8 mouse cellular contexts compared by ENCODE assay signal in the genomic region with DNA sequence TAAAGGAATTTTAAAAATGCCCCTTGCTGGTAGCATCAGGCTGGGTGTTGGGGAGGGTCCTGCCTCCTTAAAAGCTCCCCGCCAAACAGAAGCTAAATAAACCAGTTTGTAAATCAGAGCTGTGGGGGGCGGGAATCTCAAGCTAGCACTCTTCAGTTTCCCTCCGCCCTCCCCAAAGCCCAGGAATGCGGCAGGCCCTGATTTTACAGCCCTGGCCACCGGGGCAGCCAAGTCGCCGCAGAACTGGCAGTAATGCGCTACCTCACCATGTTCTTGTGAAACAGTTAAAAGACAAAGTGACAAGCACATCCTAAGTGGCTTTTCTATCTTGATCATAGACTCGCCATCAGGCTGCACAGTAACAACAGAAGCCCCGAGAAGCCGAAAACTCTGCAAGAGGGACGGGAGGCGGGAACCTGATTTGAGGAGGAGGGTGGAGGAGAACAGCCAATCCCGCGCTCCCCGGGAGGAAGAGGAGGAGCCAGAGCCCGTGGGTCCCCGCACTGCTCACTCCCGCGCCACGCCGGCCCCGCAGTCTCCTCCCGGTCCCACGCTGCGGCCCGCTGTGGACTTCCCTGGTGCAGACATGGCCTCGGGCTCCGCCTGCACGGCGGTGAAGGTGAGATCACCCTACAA. TPM values are rescaled to one million over a fixed set of nuclear protein-coding genes. Genes with fewer than 3 reads are reported as not detected.
DNase-seq lines count a peak whose midpoint lies in the region; ATAC-seq and TF ChIP-seq lines count a peak whose summit lies in the region.

A gene (plus strand): TSS at position 217 of the 636 bp plus-strand sequence.

- peak within 1 kb of the TSS; percentile 74 for H3K27ac ChIP-seq in hindbrain, embryonic 13.5 days

- WGBS in hindbrain, embryonic 13.5 days, result under 1% methylated on average over 31 of the region's 31 CpGs

- in situ Hi-C loops in Patski (cut with MboI; ENCODE audit: low pct_unique_long_range_greater_than_20kb), result loop anchor here (25.0 kb wide), 1 partner anchor 375 kb away; a partner anchor contains a TSS

- no peak for DNase-seq in Patski (ENCODE audit: low read depth, low spot score)
- peak; percentile 78 for DNase-seq in cerebellum, adult 9-10 months
- peak; percentile 37 to 73 for DNase-seq in frontal cortex, postnatal 14 days (ENCODE audit: low spot score in 2 of 2)
- peak; percentile 73 to 85 for DNase-seq in layer of hippocampus, postnatal 14 days (ENCODE audit: low spot score in 2 of 2)
- DNase-seq in lung, postnatal 10 days, result peak; percentile 89
- DNase-seq in ovary, postnatal 36 days (ENCODE audit: low spot score), result peak; percentile 77
- DNase-seq in urinary bladder, postnatal 10 days (ENCODE audit: low spot score), result peak; percentile 38

- peak; percentile 90 for ATAC-seq in Patski
- peak; percentile 97 for ATAC-seq in hindbrain, embryonic 13.5 days (ENCODE audit: low FRiP score)

- H3K36me3 ChIP-seq in hindbrain, embryonic 13.5 days, result no peaks in the 10 kb centered on the region

- peak within 1 kb of the TSS; percentile 89 for H3K9ac ChIP-seq in hindbrain, embryonic 13.5 days

- no peak for TF ChIP-seq CTCF in Patski (IDR thresholded peaks at IDR 0.05)

- no peaks in the 10 kb centered on the region for H3K27me3 ChIP-seq in Patski
- H3K27me3 ChIP-seq in hindbrain, embryonic 13.5 days, result 0 out of 2 replicates have a peak, but pooled peaks cover 3% of the 10 kb centered on the region

- CTCF ChIA-PET in Patski (lab: Charles Lee), result interaction anchor here (0.8 kb wide), 1 partner anchor 310 kb away, joined by 3 read pairs; no protein-coding TSS in a partner anchor

- POLR2A ChIA-PET in Patski (lab: Charles Lee), result interaction anchor here (0.9 kb wide), 1 partner anchor 394 kb away, joined by 4 read pairs; no protein-coding TSS in a partner anchor

- peak within 1 kb of the TSS; percentile 90 for H3K4me3 ChIP-seq in hindbrain, embryonic 13.5 days

- H3K4me2 ChIP-seq in hindbrain, embryonic 13.5 days, result peak within 1 kb of the TSS; percentile 88

- no peaks in the 10 kb centered on the region for H3K9me3 ChIP-seq in hindbrain, embryonic 13.5 days

- peaks cover 26% of the 10 kb centered on the region for H3K4me1 ChIP-seq in hindbrain, embryonic 13.5 days (replicated peaks)

RNA-seq across cellular contexts. Expression of the gene that starts here (rescaled TPM):
- polyA plus RNA-seq in Patski (2021), result 59.4 TPM
- polyA plus RNA-seq in hindbrain, embryonic 13.5 days (2015; fragmentation: Nextera tagmentation; extraction: Ambion mirVana), result 25.9 and 27.1 TPM in 2 replicates
- 10 to 100 TPM in 1 of 2 experiments, 1 to 10 TPM in 1; 9.9 to 11.4 TPM for total RNA-seq in layer of hippocampus, postnatal 14 days (2021)
